Mouse (Mus musculus) lung, postnatal 0 days (tissue): ENCODE measurements around the gene Myo1e. TPM values are rescaled to one million over a fixed set of nuclear protein-coding genes. Genes with fewer than 3 reads are reported as not detected.

Experiments
- ATAC-seq: fragments of 200-750 bp; cut with Nextera tagmentation; 2 replicates; pipeline ENCODE4 v1.8.0; 2017; ENCODE audit warnings: moderate library complexity
- DNase-seq: peaks from one replicate; pipeline ENCODE4 v3.0.0-alpha.2; 2016; ENCODE audit warnings: low spot score
- H3K27ac ChIP-seq: fragments of 300-500 bp; sonication (generic); 2 replicates; pipeline ENCODE4 v1.5.1; 2014; ENCODE audit warnings: antibody characterized with exemption, mild to moderate bottlenecking, low read length, mixed read lengths
- H3K27me3 ChIP-seq: fragments of 300-500 bp; sonication (generic); replicated peaks from 2 replicates; pipeline ENCODE4 v1.6.1; 2014; ENCODE audit warnings: low read length, mixed read lengths; ENCODE audit not compliant: insufficient read depth
- H3K36me3 ChIP-seq: fragments of 300-500 bp; sonication (generic); 2 replicates; pipeline ENCODE4 v1.6.1; 2014; ENCODE audit warnings: low read length, mixed read lengths; ENCODE audit not compliant: insufficient read depth
- H3K4me1 ChIP-seq: fragments of 300-500 bp; sonication (generic); 2 replicates; pipeline ENCODE4 v1.6.1; 2014; ENCODE audit warnings: antibody characterized with exemption, low read depth, low read length, mixed read lengths; ENCODE audit not compliant: insufficient read depth
- H3K4me2 ChIP-seq: fragments of 300-500 bp; sonication (generic); replicated peaks from 2 replicates; pipeline ENCODE4 v1.6.1; 2014; ENCODE audit warnings: low read depth, mild to moderate bottlenecking, low read length, moderate library complexity, mixed read lengths
- H3K4me3 ChIP-seq: fragments of 300-500 bp; sonication (generic); 2 replicates; pipeline ENCODE4 v1.5.1; 2014; ENCODE audit warnings: low read depth, low read length
- H3K9ac ChIP-seq: fragments of 300-500 bp; sonication (generic); replicated peaks from 2 replicates; pipeline ENCODE4 v1.6.1; 2014; ENCODE audit warnings: low read depth, mild to moderate bottlenecking
- H3K9me3 ChIP-seq: fragments of 300-500 bp; sonication (generic); 2 replicates; pipeline ENCODE4 v1.6.1; 2016; ENCODE audit warnings: low read length, mixed read lengths
- CTCF ChIP-seq: IDR thresholded peaks from 2 replicates; pipeline ENCODE4 v1.5.1; 2016; ENCODE audit warnings: antibody characterized with exemption, mild to moderate bottlenecking
- EP300 ChIP-seq: IDR thresholded peaks from 2 replicates; pipeline ENCODE4 v1.6.1; 2016; ENCODE audit warnings: antibody characterized with exemption, mild to moderate bottlenecking, control low read depth
- WGBS: fragments of 180-500 bp; shearing (Covaris S2); extraction: QIAGEN DNeasy Blood & Tissue Kit; methylation state at CpG from one replicate; pipeline ENCODE4 v1.1.7; 2014; 5-methylcytosine and 5-hydroxymethylcytosine counted together
- polyA plus RNA-seq: library from polyadenylated mRNA; unstranded; fragments of >200 nt; fragmentation: Nextera tagmentation; extraction: Ambion mirVana; gene quantifications from 2 replicates; pipeline ENCODE4 v1.2.1, GENCODE M21; 2015

Myo1e gene
- polyA plus RNA-seq, 1 experiment from 2014 or later: 36.0 TPM

- TF ChIP-seq EP300 (no peak), CTCF (no peak)
These were observed 70.4 kb downstream of the Myo1e start for GRCm38 (mm10) chr9:70277529-70277982.

GRCm38 (mm10) chr9:70281407-70281806 lies 74.3 kb downstream of the Myo1e start:
- DNase-seq: no peak
- WGBS: 72% methylated on average over 8 of the region's 8 CpGs
- Histone ChIP-seq H3K9me3 (no peaks in the 10 kb centered on the region), H3K4me1 (no peaks in the 10 kb centered on the region), H3K27me3 (no peaks in the 10 kb centered on the region), H3K4me2 (no peak overlapping the region), H3K27ac (no peak overlapping the region), H3K9ac (no peak overlapping the region), H3K4me3 (no peak overlapping the region), H3K36me3 (no peaks in the 10 kb centered on the region)
- no peak for ATAC-seq
- TF ChIP-seq EP300 (no peak), CTCF (no peak)

More at GRCm38 (mm10) chr9:70277529-70277982, 70.4 kb downstream of the Myo1e start:
- Histone ChIP-seq H3K9ac (no peak overlapping the region), H3K27me3 (no peaks in the 10 kb centered on the region), H3K36me3 (no peaks in the 10 kb centered on the region), H3K9me3 (no peaks in the 10 kb centered on the region), H3K4me2 (no peak overlapping the region), H3K4me1 (peaks cover 8% of the 10 kb centered on the region; the same call in 1 of the 2 replicates), H3K27ac (no peak overlapping the region), H3K4me3 (no peak overlapping the region)
- ATAC-seq: no peak
- DNase-seq: no peak
- 77% methylated on average over 11 of the region's 11 CpGs for WGBS

- Histone ChIP-seq H3K9ac (no peak overlapping the region), H3K36me3 (no peaks in the 10 kb centered on the region; the same call in 1 of the 2 replicates), H3K27ac (no peak overlapping the region), H3K9me3 (no peaks in the 10 kb centered on the region), H3K4me1 (no peaks in the 10 kb centered on the region), H3K4me2 (no peak overlapping the region), H3K27me3 (no peaks in the 10 kb centered on the region), H3K4me3 (no peak overlapping the region)
- ATAC-seq (no peak), DNase-seq (no peak)
- TF ChIP-seq EP300: no peak
- no peak for TF ChIP-seq CTCF
- WGBS: 81% methylated on average over 7 of the region's 8 CpGs
These were observed 75.0 kb downstream of the Myo1e start for GRCm38 (mm10) chr9:70282107-70282506.

GRCm38 (mm10) chr9:70283151-70283550 lies 76.0 kb downstream of the Myo1e start:
- no peaks in the 10 kb centered on the region for H3K4me1 ChIP-seq
- H3K36me3 ChIP-seq: no peaks in the 10 kb centered on the region; the same call in 1 of the 2 replicates
- H3K4me3 ChIP-seq: no peak overlapping the region
- TF ChIP-seq EP300 (no peak), CTCF (peak; percentile 40)
- ATAC-seq (no peak), DNase-seq (no peak)
- H3K9ac ChIP-seq: no peak overlapping the region
- no peak overlapping the region for H3K4me2 ChIP-seq
- H3K9me3 ChIP-seq: no peaks in the 10 kb centered on the region
- H3K27me3 ChIP-seq: no peaks in the 10 kb centered on the region
- 86% methylated on average over 4 of the region's 4 CpGs for WGBS
- H3K27ac ChIP-seq: no peak overlapping the region

GRCm38 (mm10) chr9:70284584-70285140 lies 77.5 kb downstream of the Myo1e start:
- H3K36me3 ChIP-seq: no peaks in the 10 kb centered on the region; the same call in 1 of the 2 replicates
- WGBS: 47% methylated on average over 7 of the region's 7 CpGs
- H3K27ac ChIP-seq: no peak overlapping the region
- no peaks in the 10 kb centered on the region for H3K9me3 ChIP-seq
- no peak overlapping the region for H3K9ac ChIP-seq
- H3K4me1 ChIP-seq: no peaks in the 10 kb centered on the region
- peak; percentile 59 for DNase-seq
- ATAC-seq: peak; percentile 82
- H3K4me3 ChIP-seq: no peak overlapping the region
- TF ChIP-seq CTCF (no peak), EP300 (no peak)
- no peak overlapping the region for H3K4me2 ChIP-seq
- no peaks in the 10 kb centered on the region for H3K27me3 ChIP-seq

- no peak for TF ChIP-seq CTCF
- TF ChIP-seq EP300: no peak
- 60% methylated on average over 10 of the region's 10 CpGs for WGBS
- Histone ChIP-seq H3K36me3 (peaks cover 5% of the 10 kb centered on the region), H3K27me3 (no peaks in the 10 kb centered on the region), H3K4me3 (no peak overlapping the region), H3K4me2 (no peak overlapping the region), H3K9ac (no peak overlapping the region), H3K4me1 (0 out of 2 replicates have a peak, but pooled peaks cover 3% of the 10 kb centered on the region), H3K27ac (no peak overlapping the region), H3K9me3 (no peaks in the 10 kb centered on the region)
- ATAC-seq (no peak), DNase-seq (no peak)
These were observed 83.6 kb downstream of the Myo1e start for GRCm38 (mm10) chr9:70290785-70291184.
